Mouse (Mus musculus) frontal cortex, postnatal 36 days (tissue): ENCODE measurements around the gene Gm4214.
"Not testable (repeated sequence)": the region's sequence is repeated elsewhere in the genome, so short reads cannot be mapped to it uniquely, and the experiment has no call there.

Experiments
- DNase-seq, 2 experiments: peaks; one replicate each; pipeline ENCODE4 v3.0.0; 2022; ENCODE audit warnings: low spot score in 2 of 2

Gene Gm4214

GRCm38 (mm10) chr7:22984573-22984972 lies at the start of gene Gm4214:
Gm4214 (minus strand) TSS chr7:22984673.
- DNase-seq: not testable (repeated sequence)

DNA sequence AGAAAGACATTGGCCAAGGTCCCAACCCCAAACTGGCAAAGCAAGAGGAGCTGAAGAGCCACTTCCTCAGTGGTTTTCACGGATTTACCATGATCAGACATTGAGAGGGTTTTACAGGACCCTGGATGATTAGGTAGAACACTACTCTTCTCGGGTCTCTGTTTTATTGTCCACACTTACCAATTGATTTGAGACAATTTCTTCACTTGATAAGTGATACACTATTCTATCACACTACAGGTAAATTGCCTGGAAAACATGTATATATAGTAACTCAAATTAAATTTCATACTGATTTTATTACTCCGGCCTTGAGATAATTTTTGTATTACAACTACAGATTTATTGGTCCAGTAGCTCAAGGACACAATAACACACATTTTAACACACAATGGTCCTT lies 35.4 kb upstream of the Gm4214 start, which contains the start of gene Gm4216:
TSS of gene Gm4216 (minus strand) at position 101 of the 400 bp plus-strand sequence.
- not testable (repeated sequence) for DNase-seq
